Mouse (Mus musculus): ENCODE measurements at regions not wholly inside any gene's neighbourhood (a gene's known extent, or its start where the extent isn't known, plus 50 kb on each side); places are given as distances from the start of the nearest gene placed in this dataset.

DNA sequence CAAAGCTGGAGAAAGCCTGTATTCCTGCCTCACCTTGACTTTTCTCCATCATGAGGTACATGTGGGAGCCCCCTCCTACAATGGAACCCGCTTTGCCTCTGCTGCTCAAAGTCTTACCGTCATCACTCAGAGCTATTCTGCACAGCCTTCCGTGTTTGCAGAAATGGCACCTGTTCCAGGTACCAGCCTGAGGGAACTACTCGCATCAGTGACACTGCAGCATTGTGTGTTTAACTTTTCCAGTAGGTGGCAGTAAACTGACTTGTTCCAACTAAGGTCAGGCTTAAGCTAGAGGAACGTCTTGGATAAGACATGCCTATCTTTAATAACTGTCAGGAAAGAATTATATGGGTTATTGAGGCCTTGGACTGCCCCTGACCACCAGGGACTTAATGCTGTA is 71.4 kb downstream of the Fam173b start:
- peak; percentile 39 for DNase-seq (ENCODE audit: low read depth, low spot score)

DNA sequence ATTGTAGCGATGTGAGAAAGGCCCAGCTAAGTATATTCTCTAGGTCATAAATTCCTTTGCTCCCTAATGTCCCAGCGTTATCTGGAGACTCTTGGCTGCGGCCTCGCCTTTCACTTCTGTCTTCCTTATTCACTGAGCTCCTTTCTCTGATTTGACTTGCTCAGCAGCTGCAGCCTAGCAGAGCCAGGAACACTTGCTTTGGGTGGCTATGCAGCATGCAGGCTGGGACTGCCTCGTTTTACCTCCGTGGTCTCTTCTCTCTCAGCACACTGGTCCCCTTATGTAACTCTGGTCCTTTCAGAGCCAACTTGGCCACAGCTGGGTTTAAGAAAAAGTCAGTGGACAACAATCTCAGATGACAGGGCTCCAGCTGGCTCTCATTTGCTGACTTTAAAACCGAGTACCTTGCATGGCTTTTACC is 75.1 kb downstream of the Fam173b start:
- no peak for DNase-seq (ENCODE audit: low read depth, low spot score)

GRCm38 (mm10) chr15:31693109-31693508 is 91.5 kb downstream of the Fam173b start:
- no peak for DNase-seq (ENCODE audit: low read depth, low spot score)

- no peak for DNase-seq (ENCODE audit: low read depth, low spot score)
Measured at GRCm38 (mm10) chr15:31694877-31695671, 93.4 kb downstream of the Fam173b start.

- DNase-seq (ENCODE audit: low read depth, low spot score), result no peak
Measured at GRCm38 (mm10) chr15:31703400-31703799, 101.7 kb downstream of the Fam173b start.

DNA sequence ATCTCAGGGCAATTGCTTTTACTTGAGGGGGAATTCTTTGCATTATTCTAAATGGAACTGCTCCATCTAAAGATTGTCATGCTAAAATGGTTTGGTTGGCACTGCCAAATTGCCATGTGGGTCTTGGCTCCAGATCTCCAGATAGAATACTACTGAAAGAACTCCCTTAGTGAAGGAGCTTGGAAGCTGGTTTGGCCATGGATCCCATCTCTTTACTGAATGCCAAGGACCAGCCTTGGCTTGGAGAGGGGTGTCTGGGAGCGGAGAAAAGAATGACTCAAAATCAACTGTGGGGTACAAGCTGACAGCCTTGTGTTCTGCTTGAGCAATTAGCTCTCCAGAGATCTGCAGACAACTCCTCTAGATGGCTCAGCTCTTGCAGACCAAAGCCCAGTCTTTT is 105.8 kb downstream of the Fam173b start:
- DNase-seq (ENCODE audit: low read depth, low spot score), result no peak

DNA sequence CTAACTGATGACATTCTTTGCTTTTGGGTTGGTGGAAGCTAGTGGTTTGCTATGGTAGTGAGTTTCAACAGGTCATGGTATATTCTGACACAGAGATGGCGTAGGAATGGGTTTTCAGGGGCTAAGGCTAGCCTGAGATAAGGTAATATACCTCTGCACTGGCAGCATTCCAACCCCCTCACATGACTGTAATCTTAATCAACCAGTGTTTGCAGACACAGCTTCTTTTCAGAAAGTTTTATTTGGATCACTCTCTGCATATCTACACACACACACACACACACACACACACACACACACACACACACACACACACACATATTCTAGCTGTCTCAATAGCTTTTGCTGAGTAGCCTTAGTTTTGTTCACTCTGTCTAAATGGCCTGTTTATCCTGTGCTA is 119.4 kb downstream of the Fam173b start:
- DNase-seq (ENCODE audit: low read depth, low spot score), result no peak

DNA sequence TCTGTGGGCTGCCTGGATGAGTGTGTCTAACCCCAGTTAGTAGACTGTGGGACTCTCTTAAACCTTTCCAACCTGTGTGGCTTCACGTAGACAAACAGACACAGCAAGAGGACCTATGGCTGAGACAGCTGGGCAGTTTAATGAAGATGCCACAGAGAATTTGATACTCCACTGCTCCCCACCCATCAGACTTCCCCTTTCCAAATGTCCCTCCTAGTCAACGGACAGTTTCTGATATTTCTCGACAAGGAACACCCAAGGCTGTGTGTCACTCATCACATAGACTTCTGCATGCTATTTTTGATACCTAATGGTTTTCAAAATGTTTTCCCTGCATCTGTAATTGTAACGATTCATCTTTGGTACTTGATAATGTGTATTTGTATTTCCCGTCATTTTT is 120.8 kb downstream of the Fam173b start:
- DNase-seq (ENCODE audit: low read depth, low spot score), result no peak

- peak; percentile 44 for DNase-seq (ENCODE audit: low read depth, low spot score)
Measured at GRCm38 (mm10) chr15:31724252-31724651, 122.6 kb downstream of the Fam173b start.

DNA sequence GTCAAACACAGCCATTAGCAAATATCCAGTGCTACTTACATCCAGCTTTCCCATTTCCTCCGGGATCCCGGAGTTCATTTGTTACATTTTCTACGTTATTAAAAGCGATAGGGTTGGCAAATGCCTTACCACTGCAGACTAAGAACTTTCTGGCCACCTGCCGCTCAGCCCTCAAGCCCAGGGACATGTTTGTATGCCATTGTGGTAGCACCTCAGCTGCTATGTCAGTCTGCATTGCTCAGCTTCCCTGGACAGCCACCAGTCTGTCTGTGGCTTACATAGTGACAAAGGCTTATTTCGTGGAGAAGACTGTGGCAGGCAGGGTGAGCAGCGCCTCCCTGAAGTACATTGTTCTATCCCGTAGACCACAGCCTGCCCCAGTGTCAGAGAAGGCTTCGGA is 127.5 kb downstream of the Fam173b start:
- no peak for DNase-seq (ENCODE audit: low read depth, low spot score)

DNA sequence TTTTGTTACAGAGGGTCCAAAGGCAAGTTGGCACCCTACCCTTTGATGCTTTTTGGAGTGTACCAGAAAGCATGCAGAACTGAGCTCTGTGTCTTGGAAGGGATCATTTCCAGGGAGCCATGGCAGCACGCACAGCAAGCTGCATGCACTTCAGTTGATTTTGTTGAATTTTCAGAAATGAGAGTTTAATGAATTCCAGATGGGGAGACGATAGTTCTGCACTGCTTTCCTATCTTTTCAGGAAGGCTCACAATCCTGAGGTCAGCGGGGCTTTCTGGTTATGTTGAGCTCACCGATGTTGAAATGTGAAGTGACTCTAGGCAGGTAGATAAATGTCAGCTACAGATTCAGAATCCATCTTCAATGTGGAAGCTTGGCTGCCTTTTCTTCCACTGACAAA is 140.0 kb downstream of the Fam173b start:
- DNase-seq (ENCODE audit: low read depth, low spot score), result no peak

GRCm38 (mm10) chr15:31744570-31744969 is 142.9 kb downstream of the Fam173b start:
- no peak for DNase-seq (ENCODE audit: low read depth, low spot score)

- DNase-seq (ENCODE audit: low read depth, low spot score), result no peak
Measured at GRCm38 (mm10) chr15:31752632-31753031, 151.0 kb downstream of the Fam173b start.

- no peak for DNase-seq (ENCODE audit: low read depth, low spot score)
Measured at GRCm38 (mm10) chr15:31753578-31754281, 152.1 kb downstream of the Fam173b start.

DNA sequence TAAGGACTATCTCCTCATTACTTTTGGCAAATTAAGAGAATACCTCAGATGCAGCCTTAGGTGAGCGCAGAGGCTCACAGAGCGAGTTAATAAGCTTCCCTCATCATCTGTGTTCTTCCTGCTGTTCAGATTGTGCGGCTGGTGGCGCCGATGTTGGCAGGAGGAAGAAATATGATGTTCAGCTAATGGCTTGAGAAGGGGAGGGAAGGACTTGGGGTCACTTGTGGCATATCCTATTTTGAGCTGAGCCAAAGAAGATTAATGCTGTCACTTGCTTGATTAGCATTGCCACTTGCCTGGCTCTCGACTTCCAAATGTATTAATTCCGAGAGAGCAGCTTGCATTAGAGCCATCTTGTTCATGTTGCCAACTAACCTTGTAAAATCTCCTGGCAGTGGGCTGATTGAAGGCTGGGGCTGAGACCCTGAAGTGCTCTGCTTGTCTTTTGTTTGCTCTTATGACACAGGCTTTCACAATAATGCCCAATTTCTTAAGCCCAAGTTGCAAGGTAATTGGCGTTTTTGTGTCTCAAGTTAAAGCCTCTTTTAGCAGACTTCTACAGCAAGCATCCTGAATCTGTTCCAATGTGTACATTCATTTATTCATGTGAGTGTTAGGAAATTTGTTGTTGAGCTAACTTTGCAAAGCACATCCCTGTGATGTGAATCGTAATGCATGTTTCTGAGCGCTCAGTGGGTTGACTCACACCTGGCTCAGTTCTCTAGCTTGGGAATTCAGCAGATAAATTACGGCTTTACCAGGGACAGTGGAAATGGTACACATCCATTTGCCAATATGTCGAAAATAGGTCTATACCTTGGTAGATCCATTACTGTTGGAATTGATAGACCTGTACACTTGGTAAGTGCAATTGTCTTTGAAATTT is 167.6 kb downstream of the Fam173b start:
- DNase-seq (ENCODE audit: low read depth, low spot score), result no peak

- DNase-seq (ENCODE audit: low read depth, low spot score), result no peak
Measured at GRCm38 (mm10) chr15:31783081-31783480, 181.4 kb downstream of the Fam173b start.

DNA sequence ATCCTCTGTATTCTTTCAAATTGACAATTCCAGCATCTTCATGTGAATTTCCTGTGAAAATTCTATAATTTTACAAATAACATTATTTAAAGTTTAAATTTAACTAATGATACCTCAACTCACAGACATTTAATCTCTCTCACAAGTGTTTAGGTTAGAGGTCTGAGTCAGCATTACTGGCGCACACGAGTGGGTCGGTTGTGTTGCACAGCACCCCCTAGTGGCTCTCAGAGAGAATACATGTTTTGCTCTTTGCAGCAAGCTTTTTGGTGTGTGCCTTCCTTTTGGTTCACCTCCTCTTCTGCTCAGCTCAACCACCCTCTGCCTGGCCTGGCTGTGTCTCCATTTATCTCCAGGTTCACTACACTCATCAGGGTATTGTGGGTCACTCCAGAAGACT is 183.4 kb downstream of the Fam173b start:
- DNase-seq (ENCODE audit: low read depth, low spot score), result peak; percentile 29

DNA sequence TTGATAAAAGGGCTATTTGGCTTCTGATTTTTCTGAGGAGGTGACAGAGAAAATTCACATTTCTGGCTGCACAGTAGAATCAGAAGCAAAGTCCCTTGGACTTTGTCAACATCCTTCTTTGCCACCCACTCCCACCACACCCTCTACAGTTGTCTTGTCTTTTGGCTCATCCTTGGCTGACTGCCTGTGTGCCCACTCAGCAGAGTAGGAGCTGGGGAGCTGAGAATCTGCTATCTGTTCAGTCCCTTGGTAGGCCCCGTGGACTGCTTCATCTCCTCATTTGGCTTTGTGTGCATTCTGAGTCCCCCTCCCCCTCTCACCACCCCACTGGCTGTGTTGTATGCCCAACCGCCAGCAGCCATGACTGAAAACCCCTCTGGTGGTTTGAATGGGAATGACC is 197.2 kb downstream of the Fam173b start:
- DNase-seq (ENCODE audit: low read depth, low spot score), result no peak

- no peak for DNase-seq (ENCODE audit: low read depth, low spot score)
Measured at GRCm38 (mm10) chr15:31805522-31805921, 203.9 kb downstream of the Fam173b start.

GRCm38 (mm10) chr15:31815551-31815950 is 213.9 kb downstream of the Fam173b start:
- no peak for DNase-seq (ENCODE audit: low read depth, low spot score)

DNA sequence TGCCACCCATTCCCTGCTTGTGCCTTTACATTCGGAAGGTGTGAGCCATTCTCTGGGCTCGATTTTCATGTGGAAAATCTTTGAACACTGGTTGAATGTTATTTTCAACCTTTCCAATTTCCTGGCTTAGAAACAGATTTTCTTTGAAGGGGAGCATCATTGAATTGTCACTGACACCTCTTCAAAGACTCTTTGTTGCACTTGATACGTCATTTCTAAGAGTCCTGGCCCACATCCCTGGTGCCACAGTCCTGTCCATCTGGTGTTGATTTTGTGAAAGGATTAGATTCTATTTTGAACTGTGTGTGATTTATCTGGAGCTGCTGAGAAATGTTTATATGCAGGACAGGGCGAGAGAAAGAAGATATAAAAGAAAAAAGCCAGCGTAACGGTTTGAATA is 217.6 kb downstream of the Fam173b start:
- no peak for DNase-seq (ENCODE audit: low read depth, low spot score)

DNA sequence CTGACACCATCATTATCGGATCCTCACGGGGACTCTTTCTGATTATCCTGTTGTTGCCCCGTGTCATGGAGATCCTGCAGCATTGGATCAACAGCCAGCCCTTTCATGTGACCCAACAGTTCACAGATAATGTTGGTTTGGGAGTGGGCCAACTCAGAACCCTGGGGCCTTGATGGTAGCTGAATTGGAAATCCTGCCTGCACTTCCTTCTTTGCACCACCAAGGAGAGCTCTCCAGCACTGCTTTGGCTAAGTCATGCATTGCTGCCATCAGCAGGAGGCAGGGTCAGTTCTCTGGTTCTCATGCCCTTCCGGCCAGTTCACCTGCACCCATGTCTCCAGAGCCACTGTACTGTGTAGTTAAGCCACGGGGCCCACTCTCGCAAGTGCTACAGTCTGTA is 225.6 kb downstream of the Fam173b start:
- peak; percentile 39 for DNase-seq (ENCODE audit: low read depth, low spot score)

Data from R1 (cell line).